Mouse (Mus musculus) brain, embryonic 18.5 days (tissue): ENCODE measurements at regions not wholly inside any gene's neighbourhood (a gene's known extent, or its start where the extent isn't known, plus 50 kb on each side); places are given as distances from the start of the nearest gene placed in this dataset.

ENCODE experiments used
- DNase-seq: peaks from one replicate; pipeline ENCODE4 v3.0.0-alpha.2; 2012; ENCODE audit warnings: low read depth, low spot score

DNA sequence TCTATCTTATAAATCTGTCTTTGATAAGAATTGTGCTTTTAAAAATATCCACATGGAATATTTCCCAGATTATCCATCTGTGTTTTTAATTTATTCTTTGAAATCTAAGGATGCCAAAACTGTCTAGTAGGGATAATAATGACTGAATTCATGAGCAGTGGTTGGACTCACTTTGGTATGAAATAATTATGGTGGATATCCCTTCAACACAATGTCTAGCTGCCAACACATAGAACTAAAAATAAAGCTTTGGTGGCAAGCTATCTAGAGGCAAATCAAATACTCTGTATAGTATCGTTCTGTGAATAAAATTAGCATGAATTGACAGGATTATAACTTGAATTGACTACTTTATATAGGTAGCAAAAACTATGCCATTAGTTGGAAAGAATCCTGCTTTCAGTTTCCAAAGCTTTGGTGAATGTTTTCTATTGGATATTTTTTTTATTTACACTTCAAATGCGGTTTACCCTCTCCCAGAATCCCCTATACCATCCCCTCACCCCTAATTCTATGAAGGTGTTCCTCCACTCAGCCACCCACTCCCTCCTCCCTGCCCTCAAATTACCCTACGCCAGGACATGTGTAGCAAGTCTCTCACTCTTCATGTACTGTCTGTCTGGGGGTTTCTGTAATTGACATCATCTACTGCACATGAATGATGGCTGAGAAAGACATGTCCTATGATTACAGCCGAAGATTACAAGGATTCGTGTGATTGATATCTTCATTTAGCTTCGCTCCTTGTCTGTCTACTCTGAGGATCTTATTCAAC, 463.6 kb upstream of the Cadm2 start:
- peak; percentile 54 for DNase-seq

GRCm38 (mm10) chr16:68078991-68079390, 458.3 kb upstream of the Cadm2 start:
- no peak for DNase-seq
